Mouse (Mus musculus) CH12.LX (cell line): Measurements from ENCODE around the gene Nhsl2. TPM values are rescaled to one million over a fixed set of nuclear protein-coding genes. Genes with fewer than 3 reads are reported as not detected.
A peak's percentile ranks its signal among the peaks of the same experiment; 100 is the strongest.

ENCODE experiments used
- DNase-seq: peaks from one replicate; pipeline ENCODE4 v3.0.0-alpha.2; 2013; ENCODE audit errors: extremely low read depth
- H3K27ac ChIP-seq: 2 replicates; pipeline ENCODE4 v1.5.1; 2012; ENCODE audit warnings: low read depth, mild to moderate bottlenecking, control low read depth, moderate library complexity; ENCODE audit not compliant: insufficient read depth
- H3K27me3 ChIP-seq: replicated peaks from 2 replicates; pipeline ENCODE3; 2012; ENCODE audit warnings: inconsistent platforms
- H3K36me3 ChIP-seq, 2 experiments: replicated peaks in 1 of 2; 2 replicates each; pipeline versions ENCODE3 to v1.6.1; 2012; ENCODE audit warnings: inconsistent platforms in 1 of 2, low read length in 1 of 2, mild to moderate bottlenecking in 1 of 2, mixed read lengths in 1 of 2, moderate library complexity in 1 of 2; ENCODE audit not compliant: control insufficient read depth in 1 of 2, insufficient read depth in 1 of 2
- H3K4me1 ChIP-seq, 2 experiments: 2 replicates each; pipeline ENCODE4 v1.6.1; 2012; ENCODE audit warnings: inconsistent platforms in 1 of 2, moderate library complexity in 1 of 2; ENCODE audit not compliant: insufficient read depth in 2 of 2, control insufficient read depth in 1 of 2
- H3K4me2 ChIP-seq: 2 replicates; pipeline ENCODE4 v1.6.1; 2012; ENCODE audit warnings: low read depth, mild to moderate bottlenecking, control low read depth; ENCODE audit not compliant: poor library complexity, insufficient read depth, severe bottlenecking
- H3K4me3 ChIP-seq, 3 experiments: fragments of 150-350 bp in 1 of 3; sonication (generic) in 1 of 3; replicated peaks in 1 of 3; 2 replicates each; pipeline versions ENCODE3 to v1.5.1; 2011 to 2012; ENCODE audit warnings: low read depth in 2 of 3, low read length in 2 of 3, mild to moderate bottlenecking in 2 of 3, moderate library complexity in 2 of 3, control low read depth in 1 of 3, improper control_type of control experiment in 1 of 3, inconsistent platforms in 1 of 3, mixed read lengths in 1 of 3; ENCODE audit not compliant: poor library complexity in 1 of 3
- H3K79me2 ChIP-seq: replicated peaks from 2 replicates; pipeline ENCODE4 v1.6.1; 2012; ENCODE audit warnings: mild to moderate bottlenecking, moderate library complexity; ENCODE audit not compliant: control insufficient read depth, poor library complexity, insufficient read depth, severe bottlenecking; ENCODE audit errors: extremely low read depth
- H3K9ac ChIP-seq: 2 replicates; pipeline ENCODE4 v1.6.1; 2012; ENCODE audit warnings: low read depth, mild to moderate bottlenecking, control low read depth, moderate library complexity; ENCODE audit not compliant: insufficient read depth
- H3K9me3 ChIP-seq: replicated peaks from 2 replicates; pipeline ENCODE3; 2012; ENCODE audit warnings: low read length, inconsistent platforms, mixed read lengths
- CTCF ChIP-seq, 2 experiments: IDR thresholded peaks in 1 of 2; conservative IDR thresholded peaks in 1 of 2; 2 replicates each; pipeline ENCODE4 v1.5.1; 2011 to 2012; ENCODE audit warnings: low read depth in 2 of 2, low read length in 2 of 2, improper control_type of control experiment in 1 of 2, inconsistent platforms in 1 of 2, mild to moderate bottlenecking in 1 of 2, moderate library complexity in 1 of 2
- E2F4 ChIP-seq: IDR thresholded peaks from 2 replicates; pipeline ENCODE4 v1.6.1; 2011; ENCODE audit warnings: low read depth, low read length, improper control_type of control experiment; ENCODE audit not compliant: insufficient replicate concordance
- ELF1 ChIP-seq: IDR thresholded peaks from 2 replicates; pipeline ENCODE4 v1.6.1; 2014; ENCODE audit warnings: low read depth, mild to moderate bottlenecking, inconsistent platforms, low read length, improper control_type of control experiment
- GABPA ChIP-seq: IDR thresholded peaks from 2 replicates; pipeline ENCODE4 v1.6.1; 2012; ENCODE audit warnings: low read depth, low read length, improper control_type of control experiment, inconsistent platforms; ENCODE audit not compliant: insufficient replicate concordance
- HCFC1 ChIP-seq: IDR thresholded peaks from 2 replicates; pipeline ENCODE4 v1.6.1; 2012; ENCODE audit warnings: low read depth, mild to moderate bottlenecking, inconsistent platforms, low read length, improper control_type of control experiment
- IRF4 ChIP-seq: IDR thresholded peaks from 2 replicates; pipeline ENCODE4 v1.6.1; 2014; ENCODE audit warnings: low read depth, mild to moderate bottlenecking, inconsistent platforms, low read length, improper control_type of control experiment
- JUN ChIP-seq: IDR thresholded peaks from 2 replicates; pipeline ENCODE4 v1.6.1; 2011; ENCODE audit warnings: low read depth, mild to moderate bottlenecking, low read length, improper control_type of control experiment, moderate library complexity; ENCODE audit not compliant: insufficient read depth
- JUND ChIP-seq: conservative IDR thresholded peaks from 2 replicates; pipeline ENCODE4 v1.6.1; 2011; ENCODE audit warnings: low read depth, low read length, improper control_type of control experiment
- KAT2A ChIP-seq: IDR thresholded peaks from 2 replicates; pipeline ENCODE4 v1.6.1; 2012; ENCODE audit warnings: low read length, improper control_type of control experiment, inconsistent platforms; ENCODE audit not compliant: insufficient replicate concordance
- MAZ ChIP-seq: IDR thresholded peaks from 2 replicates; pipeline ENCODE4 v1.6.1; 2012; ENCODE audit warnings: low read depth, mild to moderate bottlenecking, inconsistent platforms, low read length, improper control_type of control experiment, moderate library complexity
- MEF2A ChIP-seq: IDR thresholded peaks from 2 replicates; pipeline ENCODE4 v1.6.1; 2014; ENCODE audit warnings: low read depth, mild to moderate bottlenecking, inconsistent platforms, low read length, improper control_type of control experiment, borderline replicate concordance
- MYC ChIP-seq: IDR thresholded peaks from 2 replicates; pipeline ENCODE4 v1.6.1; 2011; ENCODE audit warnings: low read depth, mild to moderate bottlenecking, improper control_type of control experiment, low read length
- NELFE ChIP-seq: IDR thresholded peaks from 2 replicates; pipeline ENCODE4 v1.6.1; 2011; ENCODE audit warnings: low read depth, low read length, improper control_type of control experiment
- NRF1 ChIP-seq: IDR thresholded peaks from 2 replicates; pipeline ENCODE4 v1.6.1; 2014; ENCODE audit warnings: low read depth, mild to moderate bottlenecking, inconsistent platforms, low read length, improper control_type of control experiment, moderate library complexity
- POLR2A ChIP-seq: IDR thresholded peaks from 2 replicates; pipeline ENCODE4 v1.6.1; 2011; ENCODE audit warnings: low read depth, mild to moderate bottlenecking, improper control_type of control experiment, low read length
- POLR2AphosphoS2 ChIP-seq: IDR thresholded peaks from 2 replicates; pipeline ENCODE4 v1.6.1; 2011; ENCODE audit warnings: low read depth, low read length, improper control_type of control experiment
- RAD21 ChIP-seq: IDR thresholded peaks from 2 replicates; pipeline ENCODE4 v1.6.1; 2011; ENCODE audit warnings: low read depth, mild to moderate bottlenecking, low read length, improper control_type of control experiment, moderate library complexity
- RCOR1 ChIP-seq: conservative IDR thresholded peaks from 2 replicates; pipeline ENCODE4 v1.6.1; 2012; ENCODE audit warnings: low read depth, mild to moderate bottlenecking, inconsistent platforms, low read length, improper control_type of control experiment
- SIN3A ChIP-seq: IDR thresholded peaks from 2 replicates; pipeline ENCODE4 v1.6.1; 2012; ENCODE audit warnings: low read length, improper control_type of control experiment, inconsistent platforms
- TBP ChIP-seq: conservative IDR thresholded peaks from 2 replicates; pipeline ENCODE4 v1.6.1; 2011; ENCODE audit warnings: low read depth, low read length, improper control_type of control experiment
- UBTF ChIP-seq: IDR thresholded peaks from 2 replicates; pipeline ENCODE4 v1.6.1; 2012; ENCODE audit warnings: low read depth, mild to moderate bottlenecking, inconsistent platforms, low read length, improper control_type of control experiment, moderate library complexity
- USF1 ChIP-seq: IDR thresholded peaks from 2 replicates; pipeline ENCODE4 v1.6.1; 2014; ENCODE audit warnings: low read depth, mild to moderate bottlenecking, inconsistent platforms, low read length, improper control_type of control experiment
- USF2 ChIP-seq: conservative IDR thresholded peaks from 2 replicates; pipeline ENCODE4 v1.6.1; 2011; ENCODE audit warnings: low read depth, low read length, improper control_type of control experiment
- ZNF384 ChIP-seq: IDR thresholded peaks from 2 replicates; pipeline ENCODE4 v1.6.1; 2012; ENCODE audit warnings: low read depth, low read length, improper control_type of control experiment, inconsistent platforms
- dilution Hi-C: fragments of 300-500 bp; cut with MboI; formaldehyde crosslinking; loops from 2 replicates; pipeline ENCODE4 v1.14.3; 2020; ENCODE audit warnings: low sequenced_read_pairs; ENCODE audit not compliant: extremely low pct_unique_long_range_greater_than_20kb, extremely low pct_ligation_motif_present
- in situ Hi-C: fragments of 300-500 bp; cut with MboI; formaldehyde crosslinking; loops from 3 replicates; pipeline ENCODE4 v1.14.3; 2019; ENCODE audit warnings: low sequenced_read_pairs, low pct_ligation_motif_present, low pct_unique_long_range_greater_than_20kb, mixed read lengths
- polyA plus RNA-seq: library from polyadenylated mRNA; unstranded; fragments of >175 nt; gene quantifications from 2 replicates; pipeline ENCODE4 v1.2.1, GENCODE M21; 2012; ENCODE audit warnings: low read depth; ENCODE audit not compliant: insufficient read length
- total RNA-seq, 2 experiments: library from RNA; depleted of rRNA; stranded (reverse); fragments of 300-350 nt in 1 of 2; fragments of >200 nt in 1 of 2; gene quantifications; 2 replicates each; pipeline ENCODE4 v1.2.3; 2012 to 2014

The Nhsl2 gene
- total and polyA plus RNA-seq, 3 experiments: 0.10 to 0.17 TPM; not detected in 1

GRCm38 (mm10) chrX:102036866-102037361 is 187.7 kb downstream of the Nhsl2 start:
- TF ChIP-seq ELF1 (no peak), RCOR1 (no peak), HCFC1 (no peak), TBP (no peak), IRF4 (no peak), KAT2A (no peak), NRF1 (no peak), POLR2A (no peak), NELFE (no peak), ZNF384 (no peak), E2F4 (no peak), GABPA (no peak), MEF2A (no peak), MAZ (no peak), SIN3A (no peak)
- no peak overlapping the region for H3K9ac ChIP-seq
- H3K4me2 ChIP-seq: no peak overlapping the region
- peak; percentile 25 for DNase-seq
- no peaks in the 10 kb centered on the region for H3K27me3 ChIP-seq
- dilution Hi-C loops (no loop called here), in situ Hi-C loops (no loop called here)
- no peaks in the 10 kb centered on the region for H3K79me2 ChIP-seq
- no peak overlapping the region for H3K27ac ChIP-seq
- H3K4me1 ChIP-seq: peaks cover 14 to 55% of the 10 kb centered on the region in 2 experiments; a peak in 3 of 4 replicates
- H3K9me3 ChIP-seq: no peaks in the 10 kb centered on the region
- H3K36me3 ChIP-seq: no peaks in the 10 kb centered on the region
- H3K4me3 ChIP-seq: no peak overlapping the region

DNA sequence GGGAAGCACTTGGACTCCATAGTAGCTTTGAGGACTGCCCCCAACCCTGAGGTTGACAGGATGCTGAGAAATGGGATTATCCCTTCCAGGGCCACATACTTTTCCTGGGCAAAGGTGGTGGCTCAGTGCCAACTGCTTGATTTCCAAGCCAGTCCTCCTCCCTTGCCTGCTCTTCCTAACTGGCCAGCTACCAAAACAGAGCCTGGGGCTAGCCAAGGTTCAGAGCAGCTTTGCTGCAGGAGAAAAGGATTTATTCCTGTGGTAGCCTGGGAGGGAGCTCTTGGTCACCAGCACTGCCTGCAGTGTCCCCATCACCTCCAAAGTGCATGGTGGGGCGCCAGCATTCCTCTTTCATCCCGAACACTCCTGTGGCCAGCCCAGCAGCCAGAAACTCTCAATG is 188.3 kb downstream of the Nhsl2 start:
- H3K4me1 ChIP-seq: peaks cover 12 to 51% of the 10 kb centered on the region in 2 experiments; a peak in 3 of 4 replicates
- no peaks in the 10 kb centered on the region for H3K9me3 ChIP-seq
- no peak overlapping the region for H3K9ac ChIP-seq
- no peak for TF ChIP-seq CTCF (conservative IDR thresholded peaks at IDR 0.05 in 1 of 2, IDR thresholded peaks at IDR 0.05 in 1 of 2; ENCODE audit: low read depth in 2 of 2, low read length in 2 of 2)
- no peak for TF ChIP-seq POLR2AphosphoS2
- TF ChIP-seq USF1: no peak
- no peak for TF ChIP-seq HCFC1
- no peak for TF ChIP-seq JUND
- no peak for TF ChIP-seq MYC
- TF ChIP-seq RCOR1: no peak
- TF ChIP-seq USF2: no peak
- TF ChIP-seq UBTF: no peak
- no peak for TF ChIP-seq JUN
- TF ChIP-seq RAD21: no peak
- TF ChIP-seq TBP: no peak
- TF ChIP-seq NELFE: no peak
- dilution Hi-C loops (no loop called here), in situ Hi-C loops (no loop called here)
- H3K4me3 ChIP-seq: no peak overlapping the region
- no peaks in the 10 kb centered on the region for H3K36me3 ChIP-seq
- H3K4me2 ChIP-seq: no peak overlapping the region
- DNase-seq: no peak
- H3K79me2 ChIP-seq: no peaks in the 10 kb centered on the region
- no peaks in the 10 kb centered on the region for H3K27me3 ChIP-seq
- H3K27ac ChIP-seq: no peak overlapping the region
